Mouse (Mus musculus): Measurements from ENCODE around the gene Ckmt1. TPM values are rescaled to one million over a fixed set of nuclear protein-coding genes. Genes with fewer than 3 reads are reported as not detected.

Gene Ckmt1
- polyA plus RNA-seq, 1 experiment from 2014 or later: 417 TPM

Other genes with a start within 250 kb of the Ckmt1 start
- 0.20 and 0.23 TPM in 2 replicates for gene Tgm7, start 247.9 kb upstream of the Ckmt1 start, polyA plus RNA-seq (2015; fragmentation: Nextera tagmentation; extraction: Ambion mirVana)
- 17.7 and 18.2 TPM in 2 replicates for gene Adal, start 217.3 kb upstream of the Ckmt1 start, polyA plus RNA-seq (2015; fragmentation: Nextera tagmentation; extraction: Ambion mirVana)
- 19.4 and 20.0 TPM in 2 replicates for gene Lcmt2, start 217.1 kb upstream of the Ckmt1 start, polyA plus RNA-seq (2015; fragmentation: Nextera tagmentation; extraction: Ambion mirVana)
- 38.2 and 44.2 TPM in 2 replicates for gene Tubgcp4, start 187.1 kb upstream of the Ckmt1 start, polyA plus RNA-seq (2015; fragmentation: Nextera tagmentation; extraction: Ambion mirVana)
- gene Zscan29, start 186.6 kb upstream of the Ckmt1 start, polyA plus RNA-seq (2015; fragmentation: Nextera tagmentation; extraction: Ambion mirVana): 8.6 and 8.9 TPM in 2 replicates
- 40.1 and 43.4 TPM in 2 replicates for gene Trp53bp1, start 86.3 kb upstream of the Ckmt1 start, polyA plus RNA-seq (2015; fragmentation: Nextera tagmentation; extraction: Ambion mirVana)
- 2.7 and 4.2 TPM in 2 replicates for gene Map1a, start 68.1 kb upstream of the Ckmt1 start, polyA plus RNA-seq (2015; fragmentation: Nextera tagmentation; extraction: Ambion mirVana)
- 15.4 and 16.3 TPM in 2 replicates for gene Ppip5k1, start 2.3 kb upstream of the Ckmt1 start, polyA plus RNA-seq (2015; fragmentation: Nextera tagmentation; extraction: Ambion mirVana)
- gene Strc, start 29.5 kb downstream of the Ckmt1 start, polyA plus RNA-seq (2015; fragmentation: Nextera tagmentation; extraction: Ambion mirVana): not detected in 2 replicates
- gene Pdia3, start 56.1 kb downstream of the Ckmt1 start, polyA plus RNA-seq (2015; fragmentation: Nextera tagmentation; extraction: Ambion mirVana): 834 and 874 TPM in 2 replicates
- 1.1 and 2.0 TPM in 2 replicates for gene Catsper2, start 56.1 kb downstream of the Ckmt1 start, polyA plus RNA-seq (2015; fragmentation: Nextera tagmentation; extraction: Ambion mirVana)
- 8.5 and 9.2 TPM in 2 replicates for gene Ell3, start 86.6 kb downstream of the Ckmt1 start, polyA plus RNA-seq (2015; fragmentation: Nextera tagmentation; extraction: Ambion mirVana)
- 476 and 498 TPM in 2 replicates for gene Serf2, start 91.5 kb downstream of the Ckmt1 start, polyA plus RNA-seq (2015; fragmentation: Nextera tagmentation; extraction: Ambion mirVana)
- 88.6 and 101 TPM in 2 replicates for gene Hypk, start 95.6 kb downstream of the Ckmt1 start, polyA plus RNA-seq (2015; fragmentation: Nextera tagmentation; extraction: Ambion mirVana)
- gene Serinc4, start 99.1 kb downstream of the Ckmt1 start, polyA plus RNA-seq (2015; fragmentation: Nextera tagmentation; extraction: Ambion mirVana): 0.23 and 0.30 TPM in 2 replicates
- 41.5 and 42.6 TPM in 2 replicates for gene Mfap1b, start 116.4 kb downstream of the Ckmt1 start, polyA plus RNA-seq (2015; fragmentation: Nextera tagmentation; extraction: Ambion mirVana)
- gene Mfap1a, start 149.0 kb downstream of the Ckmt1 start, polyA plus RNA-seq (2015; fragmentation: Nextera tagmentation; extraction: Ambion mirVana): 19.8 and 20.8 TPM in 2 replicates
- gene Wdr76, start 149.0 kb downstream of the Ckmt1 start, polyA plus RNA-seq (2015; fragmentation: Nextera tagmentation; extraction: Ambion mirVana): 6.3 and 8.6 TPM in 2 replicates

Measured in intestine, embryonic 15.5 days (tissue).